Mouse (Mus musculus): ENCODE measurements around the gene Spns1. TPM values are rescaled to one million over a fixed set of nuclear protein-coding genes. Genes with fewer than 3 reads are reported as not detected.
"Not testable (repeated sequence)": the region's sequence is repeated elsewhere in the genome, so short reads cannot be mapped to it uniquely, and the experiment has no call there.

Gene Spns1
- polyA plus RNA-seq, 1 experiment from 2014 or later, result 78.9 TPM

DNA sequence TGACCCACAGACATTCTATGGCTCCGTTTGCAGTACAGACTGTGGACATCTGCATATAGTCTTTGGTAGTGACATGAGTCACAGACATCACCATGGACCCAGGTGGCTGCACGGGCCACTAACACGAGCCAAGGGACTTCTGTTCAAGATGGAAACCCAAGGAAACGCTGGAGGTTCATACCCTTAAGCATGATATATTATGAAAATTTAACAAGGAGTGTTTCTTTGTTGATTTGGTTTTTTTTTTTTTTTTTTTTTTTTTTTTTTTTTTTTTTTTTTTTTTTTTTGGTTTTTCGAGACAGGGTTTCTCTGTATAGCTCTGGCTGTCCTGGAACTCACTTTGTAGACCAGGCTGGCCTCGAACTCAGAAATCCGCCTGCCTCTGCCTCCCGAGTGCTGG lies 25.3 kb upstream of the Spns1 start:
- H3K27me3 ChIP-seq (ENCODE audit: insufficient read depth, low read length); H3K9me3 ChIP-seq (ENCODE audit: low read length); H3K4me1 ChIP-seq (ENCODE audit: insufficient read depth, low read length); ATAC-seq (ENCODE audit: low FRiP score, low TSS enrichment); H3K4me2 ChIP-seq (replicated peaks; ENCODE audit: low read depth, low read length); H3K4me3 ChIP-seq (ENCODE audit: low read length); H3K9ac ChIP-seq (replicated peaks; ENCODE audit: low read length); H3K27ac ChIP-seq (ENCODE audit: low read length); H3K36me3 ChIP-seq (ENCODE audit: insufficient read depth, low read length): not testable (repeated sequence)
- 73% methylated on average over 6 of the region's 8 CpGs for WGBS

GRCm38 (mm10) chr7:126399548-126399947 lies 22.3 kb upstream of the Spns1 start:
- WGBS, result 11% methylated on average over 5 of the region's 5 CpGs
- ATAC-seq (ENCODE audit: low FRiP score, low TSS enrichment), result no peak

DNA sequence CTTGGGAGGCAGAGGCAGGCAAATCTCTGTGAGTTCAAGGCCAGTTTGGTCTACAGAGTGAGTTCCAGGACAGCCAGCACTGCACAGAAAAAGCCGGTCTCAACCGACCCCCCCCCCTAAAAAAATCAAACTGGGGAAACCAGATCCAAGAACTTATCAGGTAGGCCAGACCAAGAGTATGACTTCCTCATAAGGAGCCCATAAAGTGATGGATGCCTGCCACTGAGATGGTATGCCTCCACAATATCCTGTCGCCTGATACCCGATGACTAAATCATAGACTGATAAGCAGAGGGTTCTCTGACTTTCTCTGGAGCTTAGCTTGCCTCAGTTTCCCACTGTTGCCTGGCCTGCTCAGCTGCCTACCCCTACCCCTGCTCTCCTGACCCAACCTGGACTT lies 20.6 kb upstream of the Spns1 start:
- H3K4me3 ChIP-seq (ENCODE audit: low read length), result no peak overlapping the region
- no peak for ATAC-seq (ENCODE audit: low FRiP score, low TSS enrichment)
- no peak overlapping the region for H3K4me2 ChIP-seq (replicated peaks; ENCODE audit: low read depth, low read length)
- H3K27ac ChIP-seq (ENCODE audit: low read length), result no peak overlapping the region
- H3K4me1 ChIP-seq (ENCODE audit: insufficient read depth, low read length), result peaks cover 9% of the 10 kb centered on the region
- no peaks in the 10 kb centered on the region for H3K36me3 ChIP-seq (ENCODE audit: insufficient read depth, low read length)
- no peak overlapping the region for H3K9ac ChIP-seq (replicated peaks; ENCODE audit: low read length)
- 93% methylated on average over 4 of the region's 4 CpGs for WGBS
- H3K27me3 ChIP-seq (ENCODE audit: insufficient read depth, low read length), result no peaks in the 10 kb centered on the region
- H3K9me3 ChIP-seq (ENCODE audit: low read length), result no peaks in the 10 kb centered on the region

More at GRCm38 (mm10) chr7:126399548-126399947, 22.3 kb upstream of the Spns1 start:
- peaks cover 9% of the 10 kb centered on the region for H3K4me1 ChIP-seq (ENCODE audit: insufficient read depth, low read length)
- no peaks in the 10 kb centered on the region for H3K9me3 ChIP-seq (ENCODE audit: low read length)
- H3K4me2 ChIP-seq (replicated peaks; ENCODE audit: low read depth, low read length), result no peak overlapping the region
- no peak overlapping the region for H3K9ac ChIP-seq (replicated peaks; ENCODE audit: low read length)
- H3K36me3 ChIP-seq (ENCODE audit: insufficient read depth, low read length), result no peaks in the 10 kb centered on the region
- no peak overlapping the region for H3K4me3 ChIP-seq (ENCODE audit: low read length)
- no peak overlapping the region for H3K27ac ChIP-seq (ENCODE audit: low read length)
- no peaks in the 10 kb centered on the region for H3K27me3 ChIP-seq (ENCODE audit: insufficient read depth, low read length)

DNA sequence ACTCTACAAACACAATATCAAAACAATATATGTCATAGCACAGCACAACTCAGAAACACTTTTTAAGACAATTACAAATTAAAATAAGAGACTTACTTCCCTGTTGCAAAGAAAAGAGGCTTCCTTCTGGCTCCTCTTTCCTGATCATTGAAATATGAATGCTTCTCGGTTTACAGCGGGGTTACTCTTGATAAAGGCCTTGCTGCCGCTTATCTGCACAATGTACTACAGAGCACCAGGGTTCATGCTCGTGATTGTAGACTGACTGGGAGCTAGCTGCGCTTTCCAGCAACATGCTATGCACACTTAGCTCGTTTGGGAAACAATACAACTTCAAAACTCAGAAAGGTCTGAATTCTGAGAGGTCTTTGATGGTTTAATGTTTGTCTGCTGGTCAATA lies 20.0 kb upstream of the Spns1 start:
- no peaks in the 10 kb centered on the region for H3K9me3 ChIP-seq (ENCODE audit: low read length)
- 56% methylated on average over 6 of the region's 6 CpGs for WGBS
- 0 out of 2 replicates have a peak overlapping the region, but pooled peaks have one; percentile 35 for H3K9ac ChIP-seq (replicated peaks; ENCODE audit: low read length)
- H3K27me3 ChIP-seq (ENCODE audit: insufficient read depth, low read length), result no peaks in the 10 kb centered on the region
- peaks cover 9% of the 10 kb centered on the region for H3K4me1 ChIP-seq (ENCODE audit: insufficient read depth, low read length)
- ATAC-seq (ENCODE audit: low FRiP score, low TSS enrichment), result no peak
- peak overlapping the region; percentile 43 for H3K4me2 ChIP-seq (replicated peaks; ENCODE audit: low read depth, low read length)
- peak overlapping the region; percentile 15; the same call in 1 of the 2 replicates for H3K4me3 ChIP-seq (ENCODE audit: low read length)
- H3K36me3 ChIP-seq (ENCODE audit: insufficient read depth, low read length), result no peaks in the 10 kb centered on the region
- no peak overlapping the region for H3K27ac ChIP-seq (ENCODE audit: low read length)

DNA sequence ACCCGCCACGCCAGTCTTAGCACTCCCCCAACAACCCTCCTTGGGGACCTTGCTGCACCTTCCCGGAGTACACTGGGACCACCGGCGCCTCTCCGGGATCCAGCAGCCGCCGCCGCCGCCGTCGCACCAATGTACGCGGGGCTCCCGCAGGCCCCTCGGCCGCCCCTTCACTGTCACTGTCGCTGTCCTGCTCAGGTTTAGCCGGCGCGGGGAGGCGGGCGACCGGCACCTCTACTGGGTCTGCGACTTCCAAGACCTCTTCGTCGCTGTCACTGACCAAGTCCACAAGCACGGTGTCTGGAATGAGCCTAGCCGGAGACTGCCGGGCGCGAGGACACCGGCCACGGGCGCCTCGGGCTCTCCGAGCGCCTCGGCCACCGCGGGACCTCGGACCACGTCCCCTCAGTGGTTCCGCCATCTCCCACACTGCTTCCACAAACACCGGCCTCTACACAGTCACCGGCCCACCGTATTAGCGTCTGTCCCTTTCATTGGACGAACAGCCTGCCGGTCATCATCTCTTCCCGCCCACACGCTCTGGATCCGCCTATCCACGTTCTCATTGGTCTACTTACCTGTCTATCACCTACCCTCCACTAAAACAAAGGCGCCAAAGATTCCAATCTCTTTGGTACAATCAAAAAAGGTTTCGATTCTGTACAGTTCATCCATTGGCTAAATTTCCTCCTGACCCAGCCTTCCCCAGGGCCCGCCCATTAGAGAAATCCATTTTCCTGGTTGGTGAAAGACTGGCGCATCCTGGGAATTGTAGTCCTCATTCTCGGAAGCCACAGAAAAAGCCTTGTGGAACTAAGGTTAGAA lies 19.3 kb upstream of the Spns1 start, which contains the start of gene Nfatc2ip:
Nfatc2ip (minus strand) TSS at position 440 of the 822 bp plus-strand sequence.
- Histone ChIP-seq H3K36me3 (ENCODE audit: insufficient read depth, low read length) (no peaks in the 10 kb centered on the region), H3K4me3 (ENCODE audit: low read length) (peak within 1 kb of the TSS; percentile 97), H3K9me3 (ENCODE audit: low read length) (no peaks in the 10 kb centered on the region), H3K9ac (replicated peaks; ENCODE audit: low read length) (peak within 1 kb of the TSS; percentile 84), H3K27ac (ENCODE audit: low read length) (0 out of 2 replicates have a peak within 1 kb of the TSS, but pooled peaks have one; percentile 14), H3K4me1 (ENCODE audit: insufficient read depth, low read length) (peaks cover 9% of the 10 kb centered on the region), H3K27me3 (ENCODE audit: insufficient read depth, low read length) (no peaks in the 10 kb centered on the region), H3K4me2 (replicated peaks; ENCODE audit: low read depth, low read length) (peak within 1 kb of the TSS; percentile 88)
- peak; percentile 100 for ATAC-seq (ENCODE audit: low FRiP score, low TSS enrichment)
- WGBS, result under 1% methylated on average over 58 of the region's 59 CpGs

DNA sequence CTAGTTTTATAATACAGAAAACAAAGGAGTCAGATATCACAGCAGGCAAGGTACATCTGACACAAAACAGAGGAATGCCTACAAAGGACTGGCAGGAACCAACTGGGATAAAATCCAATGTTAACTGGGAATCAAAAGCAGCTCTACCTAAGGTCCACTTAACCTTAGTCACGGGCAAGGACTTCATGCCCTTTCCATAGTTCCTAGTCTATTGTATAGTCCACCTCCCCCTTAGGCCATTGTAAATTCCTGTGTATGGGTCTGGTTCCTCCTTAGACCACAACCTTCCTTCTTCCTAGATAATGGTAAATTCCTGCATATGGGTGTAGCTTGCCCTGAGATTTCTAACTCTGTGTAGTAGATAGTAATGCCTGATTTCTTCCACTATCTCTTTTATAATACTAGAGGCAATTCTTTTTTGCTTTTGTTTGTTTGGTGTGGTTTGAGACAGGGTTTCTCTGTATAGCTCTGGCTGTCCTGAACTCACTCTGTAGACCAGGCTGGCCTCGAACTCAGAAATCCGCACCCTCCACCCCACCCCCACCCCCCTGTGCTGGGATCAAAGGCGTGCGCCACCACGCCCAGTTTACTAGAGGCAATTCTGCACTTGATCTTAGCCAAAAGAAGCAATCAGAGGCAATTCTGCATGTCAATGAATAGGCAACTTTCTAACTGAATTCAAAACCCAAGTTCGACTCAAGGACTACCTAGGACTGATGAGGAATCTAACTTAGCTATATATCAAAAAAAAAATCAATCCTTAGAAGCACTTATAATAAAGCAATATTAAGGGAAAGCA lies 15.0 kb upstream of the Spns1 start:
- H3K27ac ChIP-seq (ENCODE audit: low read length); H3K4me3 ChIP-seq (ENCODE audit: low read length); H3K27me3 ChIP-seq (ENCODE audit: insufficient read depth, low read length); H3K4me1 ChIP-seq (ENCODE audit: insufficient read depth, low read length); H3K4me2 ChIP-seq (replicated peaks; ENCODE audit: low read depth, low read length); H3K9me3 ChIP-seq (ENCODE audit: low read length); H3K9ac ChIP-seq (replicated peaks; ENCODE audit: low read length); ATAC-seq (ENCODE audit: low FRiP score, low TSS enrichment): not testable (repeated sequence)
- WGBS, result 89% methylated on average over 7 of the region's 7 CpGs
- H3K36me3 ChIP-seq (ENCODE audit: insufficient read depth, low read length), result peaks cover 31% of the 10 kb centered on the region

DNA sequence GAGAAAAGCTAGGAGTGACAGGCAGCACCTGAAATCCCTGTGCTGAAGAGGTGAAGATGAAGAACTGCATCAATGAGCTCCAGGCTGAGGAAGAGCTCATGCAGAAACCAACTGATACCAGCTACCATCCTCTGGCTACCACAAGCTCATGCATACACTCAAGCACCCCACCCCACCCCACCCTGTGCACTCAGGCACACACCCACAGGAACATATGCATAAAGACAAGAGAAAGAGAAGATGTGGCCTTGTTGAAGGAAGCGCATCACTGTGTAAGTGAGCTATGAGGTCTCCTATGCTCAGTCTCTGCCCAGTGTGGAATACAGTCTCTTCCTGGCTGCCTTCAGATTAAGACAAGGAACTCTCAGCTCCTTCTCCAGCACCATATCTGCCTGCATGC lies 10.9 kb upstream of the Spns1 start:
- no peak for ATAC-seq (ENCODE audit: low FRiP score, low TSS enrichment)
- Histone ChIP-seq H3K27me3 (ENCODE audit: insufficient read depth, low read length) (no peaks in the 10 kb centered on the region), H3K4me1 (ENCODE audit: insufficient read depth, low read length) (no peaks in the 10 kb centered on the region), H3K4me3 (ENCODE audit: low read length) (no peak overlapping the region), H3K36me3 (ENCODE audit: insufficient read depth, low read length) (peaks cover 44% of the 10 kb centered on the region), H3K9me3 (ENCODE audit: low read length) (no peaks in the 10 kb centered on the region), H3K9ac (replicated peaks; ENCODE audit: low read length) (no peak overlapping the region), H3K27ac (ENCODE audit: low read length) (no peak overlapping the region), H3K4me2 (replicated peaks; ENCODE audit: low read depth, low read length) (no peak overlapping the region)
- WGBS, result 100% methylated on average over 1 of the region's 1 CpGs

DNA sequence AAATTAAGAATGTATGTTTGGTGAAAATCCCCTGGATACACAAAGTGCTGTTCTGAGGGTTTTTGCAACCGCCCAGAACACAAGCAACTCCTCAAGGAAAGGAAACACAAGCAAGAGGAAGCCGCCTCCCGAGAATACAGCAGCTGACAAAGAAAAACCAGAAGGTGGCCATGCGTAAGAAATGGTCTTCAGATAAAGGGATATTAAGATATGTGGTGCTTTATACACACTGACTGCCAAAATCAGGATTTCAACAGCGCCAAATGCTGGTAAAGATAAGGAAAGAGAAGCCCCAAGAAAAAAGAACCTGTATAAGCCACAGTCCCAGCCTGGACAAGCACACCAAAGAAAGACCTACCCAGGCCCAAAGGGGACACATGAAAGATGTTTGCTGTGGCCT lies 6.3 kb upstream of the Spns1 start:
- Histone ChIP-seq H3K4me2 (replicated peaks; ENCODE audit: low read depth, low read length) (no peak overlapping the region), H3K9ac (replicated peaks; ENCODE audit: low read length) (no peak overlapping the region), H3K4me1 (ENCODE audit: insufficient read depth, low read length) (no peaks in the 10 kb centered on the region), H3K4me3 (ENCODE audit: low read length) (no peak overlapping the region), H3K36me3 (ENCODE audit: insufficient read depth, low read length) (peaks cover 24% of the 10 kb centered on the region), H3K27ac (ENCODE audit: low read length) (no peak overlapping the region), H3K9me3 (ENCODE audit: low read length) (no peaks in the 10 kb centered on the region), H3K27me3 (ENCODE audit: insufficient read depth, low read length) (no peaks in the 10 kb centered on the region)
- no peak for ATAC-seq (ENCODE audit: low FRiP score, low TSS enrichment)
- WGBS, result 86% methylated on average over 5 of the region's 5 CpGs

DNA sequence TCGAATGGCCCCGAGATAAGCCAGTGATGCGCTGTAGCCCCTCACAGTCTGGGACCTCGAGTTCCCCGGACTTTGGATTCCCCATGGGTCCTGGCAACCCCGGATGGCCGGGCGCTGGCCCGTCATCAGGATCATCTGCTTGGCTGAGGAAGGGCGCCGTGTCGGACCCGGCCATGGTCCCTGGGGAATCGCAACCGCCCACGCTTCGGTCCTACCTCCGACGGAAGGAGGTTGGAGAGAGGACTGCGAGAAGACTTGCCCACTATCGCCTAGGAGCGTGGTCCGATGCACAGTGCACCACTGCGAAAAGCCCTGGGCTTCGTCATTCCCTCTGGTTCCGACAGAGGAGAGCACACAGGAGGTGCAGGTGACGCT lies 360 bp downstream of the Spns1 start:
- 0 out of 2 replicates have a peak overlapping the region, but pooled peaks have one; percentile 9 for H3K27ac ChIP-seq (ENCODE audit: low read length)
- WGBS, result 1% methylated on average over 27 of the region's 27 CpGs
- ATAC-seq (ENCODE audit: low FRiP score, low TSS enrichment), result peak; percentile 64
- peaks cover 18% of the 10 kb centered on the region for H3K36me3 ChIP-seq (ENCODE audit: insufficient read depth, low read length)
- H3K4me1 ChIP-seq (ENCODE audit: insufficient read depth, low read length), result peaks cover 14% of the 10 kb centered on the region; the same call in 1 of the 2 replicates
- H3K4me2 ChIP-seq (replicated peaks; ENCODE audit: low read depth, low read length), result peak overlapping the region; percentile 87
- no peaks in the 10 kb centered on the region for H3K27me3 ChIP-seq (ENCODE audit: insufficient read depth, low read length)
- no peaks in the 10 kb centered on the region for H3K9me3 ChIP-seq (ENCODE audit: low read length)
- peak overlapping the region; percentile 74 for H3K4me3 ChIP-seq (ENCODE audit: low read length)
- peak overlapping the region; percentile 81 for H3K9ac ChIP-seq (replicated peaks; ENCODE audit: low read length)
